Mouse (Mus musculus) kidney, postnatal 25 days (tissue): ENCODE data around the gene Rgs10.

Experiments
- DNase-seq, 2 experiments: peaks; one replicate each; pipeline ENCODE4 v3.0.0; 2021; ENCODE audit warnings: mixed read lengths in 2 of 2

Rgs10 gene

DNA sequence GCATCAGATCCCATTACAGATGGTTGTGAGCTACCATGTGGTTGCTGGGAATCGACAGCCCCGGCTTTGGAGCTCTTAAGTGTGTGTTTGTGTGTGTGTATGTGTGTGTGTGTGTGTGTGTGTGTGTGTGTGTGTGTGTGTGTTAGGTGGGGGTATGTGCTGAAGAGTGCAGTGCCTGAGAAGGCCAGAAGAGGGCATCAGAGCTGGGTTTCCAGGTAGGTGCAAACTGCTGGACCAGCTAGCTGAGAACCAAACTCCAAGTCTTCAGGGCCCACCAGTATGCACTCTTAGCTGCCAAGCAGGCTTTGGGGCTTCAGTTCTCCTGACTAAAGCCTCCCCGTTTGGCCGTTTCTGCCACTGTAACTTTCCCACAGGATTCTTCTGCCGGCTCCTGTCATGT, 10.3 kb downstream of the Rgs10 start:
- no peak for DNase-seq

GRCm38 (mm10) chr7:128403988-128404387, 14.6 kb downstream of the Rgs10 start:
- no peak for DNase-seq

GRCm38 (mm10) chr7:128403586-128403985, 15.0 kb downstream of the Rgs10 start:
- peak in 1 of 2 experiments; percentile 14 for DNase-seq

GRCm38 (mm10) chr7:128403128-128403527, 15.4 kb downstream of the Rgs10 start:
- no peak for DNase-seq

- DNase-seq, result peak in 1 of 2 experiments; percentile 6
Measured at GRCm38 (mm10) chr7:128402577-128402976, 16.0 kb downstream of the Rgs10 start.

DNA sequence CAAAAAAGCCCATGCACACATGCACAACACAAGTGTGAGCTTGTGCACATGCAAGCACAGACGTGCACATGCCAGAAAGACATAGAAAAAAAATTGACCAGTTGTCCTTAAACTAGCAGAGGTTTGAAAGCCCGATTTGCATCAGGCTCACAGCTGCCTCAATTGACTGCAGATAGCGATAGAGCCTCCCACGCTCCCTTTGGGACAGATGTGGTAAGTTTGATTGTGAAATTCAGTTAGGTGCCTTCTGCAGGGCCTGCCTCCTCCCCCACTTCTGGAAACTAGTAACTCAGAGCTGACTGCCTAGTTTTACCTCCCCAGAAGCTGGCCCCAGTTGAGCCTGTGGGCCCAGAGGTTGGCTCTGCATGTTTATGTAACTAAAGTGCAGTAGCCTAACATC, 19.9 kb downstream of the Rgs10 start:
- DNase-seq, result peak in 1 of 2 experiments; percentile 27

DNA sequence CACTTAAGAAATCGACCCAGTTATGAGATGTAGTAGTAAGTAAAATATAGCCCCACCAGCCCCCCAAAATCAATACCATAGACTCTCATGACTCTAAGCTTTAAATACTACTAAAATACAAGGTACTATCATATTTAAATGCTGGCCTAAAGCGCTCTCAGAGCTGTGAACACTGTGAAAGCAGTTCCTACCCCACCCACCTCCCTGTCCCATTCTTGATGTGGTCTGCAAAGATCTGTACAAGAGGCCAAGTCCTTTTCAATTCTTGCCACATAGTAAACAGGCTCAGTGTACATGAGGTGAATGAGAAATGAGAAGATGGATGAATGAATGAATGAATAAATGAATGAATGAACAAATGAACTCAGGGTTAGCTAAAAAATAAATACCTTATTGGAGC, 21.5 kb downstream of the Rgs10 start:
- peak in 1 of 2 experiments; percentile 10 for DNase-seq

DNA sequence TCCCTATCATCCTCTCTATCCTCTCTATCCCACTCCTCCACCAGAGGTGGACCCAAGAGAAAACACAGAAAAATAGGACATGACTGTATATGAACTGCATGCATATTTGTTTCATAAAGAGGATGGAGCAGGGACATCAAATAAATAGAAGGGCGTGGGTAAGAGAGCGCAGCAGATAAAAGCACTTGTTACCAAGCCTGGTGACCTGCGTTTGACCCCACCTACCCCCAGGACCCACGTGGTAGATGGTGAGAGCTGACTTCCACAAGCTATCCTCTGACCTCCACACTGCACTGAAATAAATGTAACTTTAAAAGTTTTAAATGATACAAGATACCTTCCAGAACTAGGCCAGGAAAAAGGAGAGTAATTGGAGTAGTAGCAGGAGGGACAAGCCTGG, 24.8 kb downstream of the Rgs10 start:
- no peak for DNase-seq

- DNase-seq, result peak in 1 of 2 experiments; percentile 20
Measured at GRCm38 (mm10) chr7:128392972-128393314, 25.6 kb downstream of the Rgs10 start.

GRCm38 (mm10) chr7:128392071-128392971, 26.2 kb downstream of the Rgs10 start:
- peak in 1 of 2 experiments; percentile 31 for DNase-seq

DNA sequence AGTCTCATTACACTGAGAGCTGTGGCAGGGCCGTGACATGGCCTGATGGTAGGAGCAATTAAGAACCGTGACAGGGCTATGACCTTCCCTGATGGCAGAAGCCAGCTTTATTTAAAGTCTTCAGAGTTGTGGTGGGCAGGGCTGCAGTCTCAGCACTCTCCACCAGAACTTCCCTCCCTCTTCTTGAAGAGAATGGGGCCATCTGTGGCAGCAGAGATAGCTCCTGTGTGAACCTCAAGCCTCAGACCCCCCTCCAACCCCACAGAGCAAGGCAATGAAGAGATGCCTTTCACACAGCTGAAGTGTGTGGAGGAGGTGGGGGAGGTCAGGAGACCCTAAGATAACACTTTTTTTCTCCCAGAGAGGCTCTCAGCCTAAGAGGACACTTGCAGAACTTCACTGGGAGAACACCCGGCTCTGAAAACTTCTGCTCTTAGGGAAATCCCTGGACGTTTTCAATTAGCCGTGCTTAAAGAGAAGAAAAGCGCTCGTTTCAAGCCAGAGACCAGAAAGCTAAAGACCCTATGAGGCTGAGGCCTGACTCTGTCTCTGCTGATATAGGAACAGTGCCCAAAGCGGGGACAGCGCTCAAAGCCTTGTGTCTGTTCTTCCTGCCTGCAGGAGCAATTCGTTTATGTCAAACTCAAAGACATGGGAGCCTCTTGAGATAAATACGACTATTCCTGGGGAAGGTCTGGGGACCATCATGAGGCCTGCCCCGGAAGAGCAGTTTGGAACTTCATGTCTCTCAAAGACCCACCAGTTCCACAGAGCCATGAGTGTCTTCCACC, 27.1 kb downstream of the Rgs10 start:
- peak in 1 of 2 experiments; percentile 29 for DNase-seq

DNA sequence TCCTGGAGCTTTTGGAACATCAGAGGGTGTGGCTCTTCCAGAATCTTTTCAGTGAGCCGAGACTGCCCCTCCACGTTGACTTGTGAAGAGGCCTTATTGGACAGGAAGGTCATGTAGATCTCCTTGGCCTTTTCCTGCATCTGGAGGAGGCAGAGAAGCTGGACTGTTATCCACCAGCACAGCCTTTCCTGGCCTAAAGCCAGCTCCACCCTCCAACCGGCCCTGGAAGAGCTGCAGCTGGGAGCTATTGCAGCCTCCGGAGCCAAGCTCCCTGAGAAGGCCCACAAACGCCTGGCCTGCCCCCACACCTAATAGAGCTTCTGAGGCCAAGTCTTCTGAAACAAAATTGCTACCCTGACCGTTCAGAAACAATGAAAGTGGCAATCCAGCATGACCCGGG, 29.6 kb downstream of the Rgs10 start:
- peak; percentile 60 for DNase-seq

DNA sequence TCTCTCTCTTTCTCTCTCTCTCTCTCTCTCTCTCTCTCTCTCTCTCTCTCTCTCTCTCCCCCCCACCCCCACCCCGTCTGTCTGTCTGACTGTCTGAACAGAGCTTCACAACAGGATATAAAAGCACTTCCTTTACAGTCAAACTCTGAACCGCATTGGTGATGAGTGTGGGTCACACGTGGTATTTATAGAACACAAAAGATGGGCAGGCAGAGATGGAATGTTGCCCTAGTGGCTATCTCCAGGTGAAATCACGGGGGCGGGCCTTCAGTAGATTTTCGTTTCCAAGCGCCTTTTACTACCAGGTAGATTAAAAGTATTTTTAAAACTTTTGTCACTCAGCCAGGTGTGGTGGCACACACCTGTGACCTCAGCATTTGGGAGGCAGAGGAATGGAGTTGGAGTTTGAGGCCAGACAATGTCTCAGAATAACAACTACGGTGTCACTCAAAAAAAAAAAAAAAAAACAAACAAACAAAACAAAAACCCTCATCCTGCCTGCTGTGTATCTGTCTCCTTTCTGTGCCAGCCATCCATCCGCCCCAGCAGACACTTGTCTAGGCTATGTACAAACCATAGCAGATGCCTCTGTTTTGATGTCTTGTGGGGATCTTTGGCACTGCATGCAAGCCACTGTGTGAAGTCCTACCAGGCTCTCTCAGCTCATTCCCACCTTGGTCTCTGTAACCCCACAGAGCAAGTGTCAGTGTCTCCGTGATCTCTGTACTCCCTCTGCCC, 34.7 kb downstream of the Rgs10 start:
- DNase-seq, result no peak

DNA sequence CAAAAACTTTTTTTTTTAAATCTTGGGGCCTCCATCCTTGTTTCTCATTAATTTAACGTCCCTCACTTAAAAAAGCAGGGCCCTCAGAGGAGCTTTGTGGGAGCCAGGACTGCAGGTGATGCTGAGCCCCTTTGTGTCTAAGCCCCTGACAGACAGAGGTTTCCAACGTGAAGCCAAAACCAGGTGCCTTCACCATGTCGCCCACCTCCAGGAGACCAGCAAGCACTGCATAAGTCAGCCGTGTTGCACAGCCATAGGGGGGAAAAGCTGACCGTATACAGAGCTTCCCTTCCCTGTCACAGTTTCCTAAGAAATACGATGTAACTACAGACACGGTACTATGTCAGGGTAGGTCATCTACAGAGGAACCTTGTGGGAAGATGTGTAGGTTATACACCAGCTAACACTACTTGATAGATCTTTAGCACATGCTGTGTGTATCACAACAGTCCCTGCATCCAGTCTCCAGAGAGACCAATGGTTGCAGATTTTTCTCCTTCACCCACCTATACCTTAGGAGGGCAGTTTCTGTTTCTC, 35.3 kb downstream of the Rgs10 start:
- no peak for DNase-seq

GRCm38 (mm10) chr7:128382527-128382860, 36.1 kb downstream of the Rgs10 start:
- no peak for DNase-seq

DNA sequence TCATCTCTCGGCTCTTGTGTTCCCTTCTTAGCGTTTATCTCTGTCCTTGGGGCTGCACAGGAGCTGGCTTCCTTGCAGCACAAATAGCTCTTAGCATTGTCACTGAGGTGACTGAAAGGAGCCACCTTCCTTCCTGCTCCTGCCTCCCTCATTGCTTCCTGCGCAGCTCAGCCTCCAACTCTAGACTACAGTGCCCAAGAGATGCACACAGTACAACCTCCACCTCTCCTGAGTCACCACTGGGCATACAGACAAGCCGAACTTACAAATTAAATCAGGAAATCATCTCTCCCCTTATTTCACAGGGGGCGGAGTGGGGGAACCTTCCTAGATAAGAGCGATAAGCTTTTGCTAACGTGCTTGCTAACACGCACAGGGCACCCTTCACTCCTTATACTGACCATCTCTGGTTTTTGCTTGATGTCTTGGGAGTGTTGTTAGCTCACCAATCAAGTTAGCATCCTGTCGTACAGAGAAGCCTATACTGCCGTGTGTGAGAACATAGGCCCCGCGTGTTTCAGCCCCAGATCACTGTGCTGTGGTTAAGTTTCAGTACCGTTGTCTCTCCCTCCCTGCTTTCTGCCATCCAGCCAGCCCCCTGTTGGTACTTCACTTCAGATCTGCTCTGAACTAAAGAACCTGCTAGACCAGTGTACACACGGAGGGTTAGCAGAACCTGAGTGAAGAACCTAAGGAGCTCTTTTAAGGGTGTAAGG, 36.6 kb downstream of the Rgs10 start:
- DNase-seq, result no peak

- DNase-seq, result no peak
Measured at GRCm38 (mm10) chr7:128381001-128381400, 37.6 kb downstream of the Rgs10 start.

GRCm38 (mm10) chr7:128379162-128379805, 39.3 kb downstream of the Rgs10 start:
- DNase-seq, result no peak

DNA sequence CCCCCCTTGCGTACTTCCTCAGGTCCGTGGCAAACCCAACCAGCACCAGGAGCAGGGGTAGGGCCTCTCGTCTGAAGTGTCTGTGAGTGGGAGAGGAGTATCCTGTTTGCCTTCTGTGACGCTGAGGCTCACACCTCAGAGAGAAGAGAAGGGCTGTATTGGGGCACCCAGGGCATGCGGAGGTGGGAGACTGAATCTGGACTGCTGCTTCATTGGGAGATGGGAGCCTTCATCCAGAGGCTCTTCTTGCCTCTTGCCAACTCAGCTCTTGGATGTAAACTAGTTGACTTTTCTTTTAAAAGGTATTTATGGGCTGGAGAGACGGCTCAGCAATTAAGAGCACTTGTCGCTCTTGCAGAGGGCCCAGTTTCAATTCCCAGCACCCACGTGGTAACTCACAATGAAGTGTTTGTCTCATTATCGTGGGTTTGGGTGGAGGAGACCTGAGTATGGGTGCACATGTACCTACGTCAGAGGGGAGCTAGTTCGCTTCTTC, 42.3 kb downstream of the Rgs10 start:
- peak in 1 of 2 experiments; percentile 16 for DNase-seq

DNA sequence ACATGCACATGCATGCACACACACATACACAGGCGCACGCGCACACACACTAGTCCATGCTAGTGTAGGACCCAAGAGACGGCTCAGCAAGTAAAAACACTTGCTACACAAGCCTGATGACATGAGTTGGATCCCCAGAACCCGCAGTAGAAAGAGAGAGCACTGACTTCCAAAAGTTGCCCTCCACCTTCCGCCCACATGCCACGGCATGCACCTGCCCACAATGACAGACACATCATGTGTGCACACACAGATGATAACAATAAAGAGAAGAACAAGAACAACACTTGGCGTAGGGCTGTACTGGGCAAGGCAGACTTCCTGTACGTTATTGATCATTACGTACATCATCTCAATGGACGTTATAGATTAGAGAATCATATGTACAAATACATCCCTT, 44.4 kb downstream of the Rgs10 start:
- no peak for DNase-seq

GRCm38 (mm10) chr7:128373751-128374150, 44.8 kb downstream of the Rgs10 start:
- no peak for DNase-seq

GRCm38 (mm10) chr7:128372331-128372730, 46.2 kb downstream of the Rgs10 start:
- DNase-seq, result peak; percentile 40 to 50
